ENCODE assay signal across 16 mouse cellular contexts in the genomic region with DNA sequence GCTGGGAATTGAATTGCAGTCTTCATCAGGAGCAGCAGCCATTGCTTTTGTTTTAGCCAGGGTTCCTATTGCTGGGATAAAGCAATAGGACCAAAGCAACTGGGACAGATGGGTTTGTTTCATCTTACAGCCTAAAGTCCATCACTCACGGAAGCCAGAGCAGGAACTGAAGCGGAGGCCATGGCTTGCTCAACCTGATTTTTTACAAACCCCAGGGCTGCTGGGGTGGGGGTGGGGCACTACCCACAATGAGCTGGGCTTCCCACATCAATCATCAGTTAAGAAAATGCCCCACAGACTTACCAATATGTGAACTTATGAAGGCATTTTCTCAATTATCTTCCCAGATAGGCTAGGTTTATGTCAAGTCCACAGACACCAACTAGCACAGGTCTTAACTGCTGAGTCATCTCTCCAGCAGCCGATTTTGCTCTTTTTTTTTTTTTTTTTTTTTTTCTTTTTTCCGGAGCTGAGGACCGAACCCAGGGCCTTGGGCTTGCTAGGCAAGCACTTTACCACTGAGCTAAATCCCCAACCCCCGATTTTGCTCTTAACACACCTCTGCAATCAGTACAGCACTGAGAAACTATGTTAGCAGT. TPM values are rescaled to one million over a fixed set of nuclear protein-coding genes. Genes with fewer than 3 reads are reported as not detected.
DNase-seq lines count a peak whose midpoint lies in the region; ATAC-seq lines count a peak whose summit lies in the region.
"Had no signal": no experiment of that assay in that cellular context is flagged by ENCODE, and none has a peak within 500 bp of the region (broad histone marks: within the 10 kb centered on the region; RNA-seq: fewer than 3 reads in every experiment).

No protein-coding gene starts in this region.

- 0 out of 2 replicates have a peak, but pooled peaks have one; percentile 50 for ATAC-seq in megakaryocyte progenitor cell, adult 5-6 weeks (replicated peaks; ENCODE audit: poor library complexity)
- no peak for ATAC-seq in monocyte, adult 5-6 weeks (replicated peaks; ENCODE audit: insufficient number of reproducible peaks, low FRiP score, low TSS enrichment, poor library complexity, severe bottlenecking)
- ATAC-seq: forebrain, embryonic 13.5 days; midbrain, embryonic 15.5 days had no signal

- DNase-seq in urinary bladder, postnatal 14 days (ENCODE audit: low spot score): peak; percentile 46
- no peak for DNase-seq in urinary bladder, adult 18-20 months (ENCODE audit: low spot score in 2 of 2)
- DNase-seq in R1 (ENCODE audit: low read depth, low spot score): peak; percentile 16
- no peak for DNase-seq in cerebellum, postnatal 36 days
- no peak for DNase-seq in spleen, adult 18-20 months
- DNase-seq: cerebellum, adult 8-10 months; gastrocnemius, postnatal 25 days; heart, postnatal 36 days; liver; lung, adult 2 months; right cerebral cortex, postnatal 4 days; thymus, postnatal 14 days had no signal

RNA-seq across cellular contexts. Expression of gene Arhgef3, which starts 59.6 kb away (rescaled TPM):
- total RNA-seq in megakaryocyte progenitor cell, adult 5-6 weeks (2015): 11.0 and 13.8 TPM in 2 replicates
- 15.5 and 18.0 TPM in 2 replicates for total RNA-seq in megakaryocyte progenitor cell, adult 5-6 weeks (2017)
- 243 to 292 TPM (median 261 TPM) in 3 replicates for total RNA-seq in monocyte, adult 5-6 weeks (2017)

Comparison
In these comparisons a context has a peak if more than half of its experiments do, and no peak if none do; other contexts are left out.
1. DNase-seq: peak in urinary bladder, postnatal 14 days (single experiment) and R1 (single experiment); none in urinary bladder, adult 18-20 months (0 of 2), cerebellum, postnatal 36 days (0 of 2) and spleen, adult 18-20 months (0 of 2).
2. RNA of gene Arhgef3, which starts 59.6 kb away (total RNA-seq): 243 to 292 TPM in monocyte, adult 5-6 weeks; 11.0 to 18.0 TPM in megakaryocyte progenitor cell, adult 5-6 weeks; every median in the first group is over 10 times any median in the second.